Mouse (Mus musculus) thymus, adult 2 months (tissue): ENCODE data around the gene Metrnl.

ENCODE experiments used
- CTCF ChIP-seq: fragments of 200-500 bp; IDR thresholded peaks from 2 replicates; pipeline ENCODE4 v1.5.1; 2012; ENCODE audit warnings: mild to moderate bottlenecking, control low read depth, low read length, moderate library complexity, borderline replicate concordance; ENCODE audit not compliant: control insufficient read depth, poor library complexity, insufficient read depth; ENCODE audit errors: extremely low read depth
- POLR2A ChIP-seq: fragments of 200-500 bp; IDR thresholded peaks from 2 replicates; pipeline ENCODE4 v1.6.1; 2012; ENCODE audit warnings: mild to moderate bottlenecking, low read length, control low read depth, moderate library complexity; ENCODE audit not compliant: control insufficient read depth, poor library complexity, insufficient read depth; ENCODE audit errors: extremely low read depth

GRCm38 (mm10) chr11:121668776-121669175 lies 32.6 kb upstream of the Metrnl start:
- TF ChIP-seq POLR2A (no peak), CTCF (no peak)
